Mouse (Mus musculus): ENCODE measurements at regions not wholly inside any gene's neighbourhood (a gene's known extent, or its start where the extent isn't known, plus 50 kb on each side); places are given as distances from the start of the nearest gene placed in this dataset.

DNA sequence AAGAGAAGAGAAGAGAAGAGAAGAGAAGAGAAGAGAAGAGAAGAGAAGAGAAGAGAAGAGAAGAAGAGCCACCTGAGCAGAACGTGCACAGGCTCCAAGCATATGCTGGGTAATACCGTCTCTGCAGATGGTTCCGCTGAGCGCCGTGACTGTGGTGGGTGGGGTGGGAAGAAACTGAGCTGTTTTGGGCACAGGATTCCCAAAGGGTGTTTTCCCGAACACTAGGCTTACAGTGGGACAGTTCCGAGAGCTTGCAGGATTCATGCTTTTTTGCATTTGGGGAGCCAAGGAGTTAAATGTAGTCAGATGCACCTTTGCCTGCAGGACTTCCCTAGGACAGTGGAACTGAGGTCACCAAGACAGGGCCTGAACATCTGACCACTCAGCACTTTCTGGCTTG, 142.3 kb upstream of the Lrfn2 start:
- no peak for DNase-seq (ENCODE audit: low spot score)

DNA sequence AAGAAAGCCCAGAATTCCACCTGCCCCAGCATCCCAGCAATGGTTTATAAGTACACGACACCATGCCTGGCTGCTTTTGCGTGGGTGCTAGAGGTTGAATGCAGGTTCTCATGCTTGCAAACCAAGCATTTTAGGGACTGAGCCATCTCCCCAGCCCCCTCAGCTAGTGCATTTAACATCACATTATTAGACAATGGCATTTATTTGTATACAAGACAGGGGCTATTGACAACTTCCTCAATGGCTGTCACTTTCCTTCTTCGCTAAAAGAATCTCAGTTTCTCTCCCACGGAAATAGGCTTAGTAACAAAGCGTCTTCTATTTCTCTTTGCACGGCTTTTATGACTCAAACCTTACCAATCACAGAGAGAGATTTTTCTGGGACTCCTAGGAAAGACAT, 141.7 kb upstream of the Lrfn2 start:
- no peak for DNase-seq (ENCODE audit: low spot score)

DNA sequence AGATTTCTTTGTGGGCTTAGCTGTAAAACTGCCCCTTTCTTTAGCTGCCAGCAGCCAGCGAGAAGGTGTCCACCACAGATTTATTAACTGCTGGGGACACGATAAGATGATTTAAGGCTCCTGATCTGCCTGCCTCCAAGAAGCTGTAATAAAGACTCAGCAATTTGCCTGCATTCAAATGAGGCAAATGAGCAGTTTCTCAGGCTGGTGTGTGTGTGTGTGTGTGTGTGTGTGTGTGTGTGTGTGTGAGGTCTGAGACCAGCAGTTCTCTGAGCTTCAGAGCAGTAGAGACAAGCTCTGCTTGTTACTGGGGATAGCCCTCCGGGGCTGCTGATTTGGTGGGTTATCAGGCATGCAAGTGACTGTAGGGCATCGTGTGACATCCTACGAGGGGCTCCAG, 139.2 kb upstream of the Lrfn2 start:
- no peak for DNase-seq (ENCODE audit: low spot score)

DNA sequence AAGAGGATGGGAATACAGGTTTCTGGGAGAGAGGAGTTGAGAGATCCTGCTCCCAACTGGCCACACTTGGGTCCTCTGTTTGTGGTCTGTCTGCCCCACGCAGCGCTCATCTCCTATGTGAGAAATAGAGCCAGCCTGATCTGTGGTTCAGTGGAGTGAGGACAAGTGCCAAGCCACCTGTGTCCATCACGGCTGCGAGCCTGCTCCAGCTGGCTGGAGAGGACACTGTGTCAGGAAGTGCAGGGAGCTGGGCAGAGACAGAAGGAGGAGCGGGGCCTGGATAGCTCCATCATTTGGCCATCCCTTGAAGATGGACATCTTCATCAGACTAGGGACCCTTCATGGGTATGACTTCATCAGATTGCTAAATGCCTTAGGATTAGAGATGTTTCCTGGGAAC, 136.4 kb upstream of the Lrfn2 start:
- no peak for DNase-seq (ENCODE audit: low spot score)

DNA sequence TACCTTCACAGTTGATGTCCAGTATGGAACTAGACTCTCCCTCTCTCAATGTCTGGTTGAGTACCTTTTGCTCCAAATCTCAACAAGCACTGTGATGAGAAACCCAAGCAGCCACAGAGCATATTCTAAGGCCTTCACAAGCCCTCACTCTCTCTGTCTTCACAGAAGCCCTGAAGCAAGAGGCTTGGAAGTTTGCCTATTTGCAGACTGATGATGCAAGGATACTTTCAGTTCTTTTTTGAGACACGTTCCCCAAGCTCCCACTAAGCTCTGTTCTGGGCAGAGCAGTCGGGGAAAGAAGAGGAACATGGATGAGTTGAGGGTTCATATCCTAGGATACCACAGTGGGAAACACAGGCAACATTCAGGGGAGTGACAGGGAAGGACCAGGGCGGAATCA, 134.0 kb upstream of the Lrfn2 start:
- DNase-seq (ENCODE audit: low spot score), result no peak

DNA sequence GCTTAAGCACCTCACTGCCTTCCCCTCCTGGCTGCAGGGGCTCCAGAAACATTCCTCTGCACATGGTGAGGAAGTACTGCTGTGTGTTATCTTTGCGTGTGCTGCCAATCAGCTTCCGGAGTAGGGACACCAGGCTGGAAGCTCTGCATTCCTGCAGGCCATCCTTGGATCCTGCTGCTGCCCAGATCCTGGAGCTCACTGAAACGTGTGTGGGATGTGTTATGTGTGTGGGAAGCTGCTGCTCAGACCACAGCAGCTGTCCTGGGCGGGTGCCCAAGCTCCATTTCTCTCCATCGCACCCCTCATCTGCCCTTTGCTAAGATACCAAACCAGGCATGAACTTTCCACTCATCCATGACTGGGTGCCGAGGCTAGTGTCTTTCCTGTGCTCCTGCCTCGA, 129.5 kb upstream of the Lrfn2 start:
- no peak for DNase-seq (ENCODE audit: low spot score)

DNA sequence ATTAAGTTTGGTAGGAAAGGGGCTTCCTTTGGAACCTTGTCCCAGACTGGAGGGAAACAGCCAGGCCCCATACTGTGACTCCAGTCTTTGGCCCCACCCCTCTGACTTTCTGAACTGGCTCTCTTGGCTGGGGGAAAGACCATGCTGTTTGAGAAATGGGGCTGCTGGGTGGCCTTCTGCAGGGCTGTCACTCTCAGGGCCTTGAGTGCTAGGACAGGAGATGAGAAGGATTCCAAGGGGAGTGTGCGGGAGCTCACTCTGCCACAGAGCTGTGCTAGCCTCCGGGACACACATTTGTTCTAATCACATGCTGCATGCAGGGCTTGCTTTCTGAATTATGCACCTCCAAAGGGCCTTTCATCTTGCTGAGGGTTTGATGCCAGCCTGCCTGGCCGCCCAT, 124.3 kb upstream of the Lrfn2 start:
- DNase-seq (ENCODE audit: low spot score), result no peak

DNA sequence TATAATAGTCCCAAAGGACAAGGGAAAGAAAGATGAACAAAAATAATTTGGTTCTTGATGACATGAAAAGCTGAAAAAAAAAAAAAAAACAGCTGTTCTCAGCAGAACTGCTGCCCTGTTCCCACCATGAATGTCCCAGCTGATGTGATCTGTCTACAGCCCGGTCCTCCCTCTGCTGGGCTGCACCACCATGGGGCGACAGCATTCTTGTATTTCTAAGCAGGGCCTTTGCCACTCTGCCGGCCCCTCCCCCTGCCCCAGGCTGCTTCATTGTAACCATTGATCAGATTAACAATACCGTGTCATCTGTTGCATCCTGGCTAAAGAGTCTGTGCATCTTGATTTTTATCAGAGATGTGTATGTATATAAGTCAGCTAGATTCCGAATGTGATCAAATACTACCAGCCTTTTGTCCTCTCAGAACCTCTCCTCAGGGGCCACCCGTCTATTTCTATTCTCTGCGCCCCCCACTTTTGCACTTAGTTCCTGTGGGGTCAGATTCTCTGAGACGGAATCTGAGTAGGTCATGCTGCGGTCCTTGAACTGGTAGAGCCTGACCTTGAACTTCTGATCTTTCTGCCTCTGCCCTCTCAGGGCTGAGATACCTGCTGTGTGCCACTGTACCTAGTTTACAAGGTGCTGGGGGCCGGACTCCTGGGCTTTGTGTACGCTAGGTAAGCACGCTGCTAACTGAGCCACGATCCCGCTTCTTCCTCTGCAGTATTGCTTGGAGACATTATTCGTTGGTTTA, 117.2 kb upstream of the Lrfn2 start:
- DNase-seq (ENCODE audit: low spot score), result no peak

DNA sequence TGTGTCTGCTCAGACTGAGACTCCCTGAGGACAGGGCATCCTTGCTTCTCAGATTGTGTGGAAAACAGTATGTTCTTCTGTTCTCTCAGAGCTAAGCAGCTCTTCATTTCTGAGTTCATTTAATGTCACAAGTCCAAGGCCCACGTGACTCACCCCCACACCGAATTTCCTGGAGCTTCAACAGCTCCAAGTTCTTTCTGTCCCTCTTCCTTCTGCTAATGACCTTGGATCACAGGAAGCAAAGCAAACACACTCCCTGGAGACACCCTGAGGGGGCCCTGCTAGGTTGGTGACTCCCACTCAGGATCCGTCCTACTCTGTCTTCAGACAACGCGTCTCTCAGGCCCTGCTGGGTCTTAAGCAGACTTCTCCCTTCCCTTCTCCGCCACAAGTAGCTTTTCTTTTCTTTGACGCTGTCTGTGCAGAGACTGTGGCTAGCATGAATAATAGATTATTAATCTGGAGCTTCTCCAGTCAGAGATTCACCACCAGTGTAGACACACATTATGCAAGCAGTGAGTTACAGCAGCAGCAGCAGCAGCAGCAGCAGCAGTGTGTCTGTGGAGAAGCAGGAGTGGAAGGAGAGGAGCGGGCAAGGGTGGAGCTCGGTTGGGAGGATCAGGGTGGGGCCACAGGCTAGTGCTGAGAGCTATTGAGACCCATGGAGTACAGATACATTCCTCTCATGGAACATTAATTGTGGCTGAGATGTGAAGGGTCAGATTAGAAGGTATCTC, 115.4 kb upstream of the Lrfn2 start:
- no peak for DNase-seq (ENCODE audit: low spot score)

DNA sequence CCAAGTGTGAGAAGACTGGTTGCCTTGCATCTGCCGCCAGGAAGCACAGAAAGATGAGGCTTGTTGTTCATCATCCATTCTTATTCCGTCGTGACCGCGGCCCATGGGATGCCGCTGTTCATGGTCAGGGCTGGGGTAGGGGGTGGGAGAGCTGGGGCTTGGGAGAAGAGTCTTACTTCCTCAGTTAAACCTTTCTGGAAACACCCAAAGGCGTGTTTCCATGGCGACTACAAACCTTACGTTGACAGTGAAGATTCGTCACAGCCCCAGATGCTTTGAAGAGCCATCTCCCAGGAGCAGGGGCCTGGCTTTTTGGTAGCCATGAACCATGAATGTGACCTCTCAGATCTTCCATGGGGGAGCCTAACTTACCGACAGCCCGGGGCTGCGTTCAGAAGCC, 114.6 kb upstream of the Lrfn2 start:
- DNase-seq (ENCODE audit: low spot score), result no peak

DNA sequence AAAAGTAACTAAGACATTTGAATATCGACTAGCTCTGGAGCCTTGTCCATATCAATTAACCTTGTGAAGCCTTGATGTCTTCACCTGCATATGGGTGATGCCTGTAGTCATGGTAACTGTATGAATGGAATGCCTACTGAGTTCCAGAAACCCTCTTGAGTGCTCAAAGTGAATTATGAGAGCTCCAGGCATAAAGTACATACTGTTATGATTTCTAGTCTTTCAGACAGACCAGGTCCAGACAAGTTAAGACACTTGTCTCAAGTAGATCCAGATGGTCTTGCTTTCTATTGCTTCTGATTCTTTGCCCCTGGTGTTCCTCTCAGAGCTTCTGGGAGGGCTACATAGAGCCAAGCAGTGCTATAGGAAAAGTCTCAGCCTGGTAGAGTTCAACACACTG, 112.5 kb upstream of the Lrfn2 start:
- no peak for DNase-seq (ENCODE audit: low spot score)

DNA sequence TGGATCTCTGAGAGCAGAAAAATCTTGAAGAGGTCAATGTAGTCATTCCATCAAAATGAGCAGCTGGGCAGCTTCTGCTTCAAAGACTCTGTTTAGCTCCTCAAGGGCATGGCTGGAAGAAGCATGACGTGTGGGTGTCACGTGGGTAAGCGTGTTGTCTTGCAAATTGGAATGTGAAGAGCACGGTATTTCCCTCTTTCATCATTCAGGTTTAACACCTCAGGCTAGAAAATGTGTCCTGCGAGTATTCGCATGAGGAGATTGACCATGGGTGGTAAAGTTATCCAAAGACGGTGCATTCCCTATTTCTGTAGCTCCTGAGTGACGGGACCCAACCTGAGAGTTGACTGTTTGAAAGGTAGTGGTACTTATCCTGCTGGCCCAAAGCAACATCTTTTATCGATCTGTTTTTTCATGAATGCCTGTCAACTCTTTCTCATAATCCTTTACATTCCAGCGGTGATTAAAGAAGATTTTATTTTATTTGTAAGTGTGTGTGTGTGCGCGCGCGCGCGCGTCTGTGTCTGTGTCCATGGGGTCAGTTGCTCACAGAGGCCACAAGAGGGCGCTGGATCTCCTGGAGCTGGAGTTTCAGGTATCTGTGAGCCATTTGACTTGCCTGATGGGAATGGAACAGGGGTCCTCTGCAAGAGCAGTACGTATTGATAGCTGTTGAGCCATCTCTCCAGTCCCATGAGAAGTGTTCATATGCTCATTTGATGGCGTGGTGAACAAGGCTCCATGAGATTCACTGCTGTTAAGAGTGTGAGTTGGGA, 109.9 kb upstream of the Lrfn2 start:
- DNase-seq (ENCODE audit: low spot score), result no peak

DNA sequence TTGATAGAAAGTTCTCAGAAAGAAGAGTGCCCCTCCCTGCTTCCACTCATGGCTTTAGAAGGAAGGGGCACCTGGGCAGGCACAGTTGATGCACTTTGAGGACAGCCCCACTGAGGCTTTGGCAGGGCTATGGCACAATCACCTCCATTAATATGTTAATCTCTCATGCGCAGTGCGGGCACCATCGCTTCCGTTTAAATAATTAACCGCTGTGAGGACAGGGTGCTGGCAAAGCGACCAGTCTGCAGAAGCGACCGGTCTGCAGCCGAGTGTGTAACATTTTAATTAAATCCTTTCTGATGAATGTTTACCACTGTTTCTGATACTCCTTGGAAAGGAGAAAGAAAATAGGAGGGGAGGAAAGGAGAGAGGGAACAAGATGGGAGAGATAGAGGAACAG, 108.3 kb upstream of the Lrfn2 start:
- DNase-seq (ENCODE audit: low spot score), result no peak

DNA sequence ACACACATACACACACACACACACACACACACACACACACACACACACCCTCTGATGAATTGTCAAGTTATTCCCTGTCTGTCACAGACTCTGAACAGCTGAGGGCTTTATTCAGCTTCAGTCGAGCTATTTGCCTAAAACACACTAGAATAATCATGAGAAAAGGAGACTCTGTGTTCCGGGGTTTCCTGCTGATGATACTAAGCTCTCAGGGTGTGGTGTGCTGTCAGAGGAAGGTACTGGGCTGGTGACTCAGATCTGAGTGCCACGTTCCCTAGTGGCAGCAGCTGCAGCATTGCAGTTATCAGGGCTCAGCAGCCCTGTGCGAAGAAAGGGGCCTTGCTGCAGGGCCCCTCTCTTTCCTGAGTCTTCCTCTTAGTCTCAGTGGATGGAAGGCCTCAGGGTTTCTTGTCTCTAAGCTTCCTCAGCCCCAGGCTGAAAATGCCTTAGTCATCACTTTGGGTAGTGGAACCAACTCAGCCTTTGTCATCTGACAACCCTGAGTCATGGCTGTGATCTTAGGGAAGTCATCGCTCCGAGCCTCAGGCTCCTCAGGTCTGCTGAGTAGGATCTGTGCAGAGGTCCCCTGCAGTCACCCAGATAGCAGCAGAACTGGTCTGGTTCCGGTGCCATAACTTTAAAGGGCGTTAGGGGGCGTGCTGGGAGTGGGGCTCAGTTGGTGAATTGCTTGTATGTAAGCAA, 106.8 kb upstream of the Lrfn2 start:
- DNase-seq (ENCODE audit: low spot score), result no peak

DNA sequence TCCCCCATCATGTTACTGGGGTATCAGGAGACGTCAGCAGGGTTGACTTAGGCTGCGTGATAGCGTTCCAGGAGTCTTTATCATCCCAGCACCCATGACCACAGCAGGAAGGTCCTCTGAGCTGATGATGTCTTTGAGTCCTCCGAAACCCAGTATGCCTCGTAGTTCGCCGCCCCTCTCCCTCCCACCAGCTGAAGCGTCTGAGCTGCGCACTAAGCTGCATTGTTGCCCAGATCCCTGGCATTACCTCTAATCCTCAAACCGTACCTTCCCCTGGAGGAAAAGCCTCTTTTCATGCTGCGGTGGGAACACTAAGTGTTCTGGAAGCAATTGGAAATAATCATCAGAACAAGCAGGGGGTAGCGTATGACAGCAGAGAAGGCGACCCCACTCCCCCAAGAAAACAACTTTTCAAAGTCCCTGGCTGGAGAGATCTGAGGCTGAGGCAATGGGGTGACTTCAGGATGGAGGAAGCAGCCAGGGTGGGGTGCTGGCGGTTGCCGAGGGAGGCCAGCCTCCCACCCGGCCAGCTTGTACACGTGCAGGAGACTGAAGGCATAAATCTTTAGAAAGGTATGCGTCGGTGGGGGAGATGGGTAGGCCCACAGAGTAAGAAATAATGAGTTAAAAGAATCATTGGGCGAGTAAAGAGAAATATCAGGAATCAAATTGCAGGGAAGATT, 93.7 kb upstream of the Lrfn2 start:
- DNase-seq (ENCODE audit: low spot score), result no peak

DNA sequence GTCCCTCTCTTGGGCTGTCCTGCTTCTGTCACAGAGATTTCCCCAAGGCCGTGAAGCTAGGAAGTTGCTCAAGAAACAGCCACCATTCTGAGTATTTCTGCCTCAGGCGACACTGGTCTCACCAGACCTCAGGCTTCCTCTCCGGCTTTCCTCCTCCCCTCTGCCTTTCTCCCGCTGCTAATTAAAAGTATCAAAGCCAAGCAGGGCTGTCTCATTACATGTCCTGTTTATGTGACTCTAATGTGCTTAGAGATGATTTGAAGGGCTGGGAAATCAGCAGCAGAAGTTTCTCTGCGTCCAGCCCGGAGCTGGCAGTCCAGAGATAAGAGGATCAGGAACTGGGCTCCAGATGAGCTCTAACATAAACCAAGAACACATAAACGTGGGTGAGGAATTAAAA, 84.3 kb upstream of the Lrfn2 start:
- DNase-seq (ENCODE audit: low spot score), result no peak

DNA sequence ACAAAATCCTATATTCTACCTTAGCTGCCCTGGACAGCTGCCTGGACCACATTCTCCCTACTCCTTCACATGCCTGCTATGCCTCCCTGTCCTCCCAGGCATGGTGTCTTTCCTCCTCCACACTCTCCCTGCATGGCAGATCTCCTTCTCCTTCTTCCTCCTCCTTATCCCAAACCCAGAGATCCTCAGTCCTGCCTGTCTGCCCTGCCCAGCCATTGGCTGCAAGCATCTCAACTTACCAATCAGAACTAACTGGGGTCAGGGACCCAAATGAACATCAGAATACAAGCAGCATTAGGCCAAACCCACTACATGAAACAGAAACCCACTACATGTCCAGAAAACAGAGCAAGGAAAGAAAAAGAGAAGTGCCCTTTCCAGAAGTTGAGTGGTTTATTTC, 81.3 kb upstream of the Lrfn2 start:
- no peak for DNase-seq (ENCODE audit: low spot score)

DNA sequence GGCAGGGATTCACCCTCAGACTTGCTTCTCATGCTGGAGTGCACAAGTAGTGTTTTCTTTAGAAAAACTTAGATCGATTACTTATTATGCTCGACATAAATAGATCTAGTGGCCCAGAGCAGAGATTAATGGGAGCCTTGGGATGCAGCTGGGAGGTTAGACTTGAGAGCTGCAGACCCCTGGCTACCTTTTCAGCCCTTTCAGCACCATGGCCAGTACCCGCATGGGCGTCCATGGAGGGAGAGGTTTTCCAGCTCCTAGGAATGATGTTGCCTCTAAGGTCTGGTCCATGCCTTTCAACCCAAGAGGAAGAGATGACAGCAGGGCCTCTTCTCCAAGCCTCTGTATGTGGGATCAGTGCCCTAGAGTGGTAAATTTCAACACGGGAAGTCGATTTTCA, 73.3 kb upstream of the Lrfn2 start:
- no peak for DNase-seq (ENCODE audit: low spot score)

DNA sequence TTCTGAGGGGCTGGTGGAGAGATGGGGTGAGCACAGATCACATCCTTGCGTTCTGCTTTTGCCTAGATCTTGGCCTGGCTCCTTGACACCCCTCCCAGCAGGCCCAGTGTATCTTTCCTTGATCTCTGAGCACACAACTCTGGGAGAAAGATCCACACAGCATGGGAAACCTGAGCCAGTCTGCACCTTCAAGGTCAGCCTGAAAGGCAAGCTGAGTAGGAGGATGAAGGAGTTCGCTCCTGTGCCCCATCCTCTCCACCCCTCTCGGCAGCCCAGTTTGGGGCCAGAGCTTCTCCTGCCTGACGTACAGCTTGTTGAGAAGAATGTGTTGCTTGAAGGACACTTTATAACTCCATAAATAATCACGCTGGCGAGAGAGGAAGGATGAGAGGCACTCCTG, 61.7 kb upstream of the Lrfn2 start:
- DNase-seq (ENCODE audit: low spot score), result no peak

DNA sequence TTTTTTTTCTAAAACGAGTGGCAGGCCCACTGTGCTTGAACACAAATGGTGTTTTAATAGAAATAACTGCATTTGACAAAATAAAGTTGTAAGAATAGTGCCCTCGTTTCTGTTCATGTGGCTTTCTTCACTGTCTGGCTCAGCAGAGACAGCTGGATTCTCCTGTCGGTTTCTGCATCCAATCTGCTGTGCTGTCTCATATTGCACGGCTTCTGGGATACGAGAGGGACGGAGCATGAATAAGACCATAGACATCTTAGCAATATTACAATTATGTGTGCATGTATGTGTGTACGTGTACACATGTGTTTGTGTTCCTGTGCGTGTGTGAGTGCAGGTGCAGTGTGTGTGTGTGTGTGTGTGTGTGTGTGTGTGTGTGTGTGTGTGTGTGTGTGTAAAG, 54.7 kb upstream of the Lrfn2 start:
- DNase-seq (ENCODE audit: low spot score), result no peak

DNA sequence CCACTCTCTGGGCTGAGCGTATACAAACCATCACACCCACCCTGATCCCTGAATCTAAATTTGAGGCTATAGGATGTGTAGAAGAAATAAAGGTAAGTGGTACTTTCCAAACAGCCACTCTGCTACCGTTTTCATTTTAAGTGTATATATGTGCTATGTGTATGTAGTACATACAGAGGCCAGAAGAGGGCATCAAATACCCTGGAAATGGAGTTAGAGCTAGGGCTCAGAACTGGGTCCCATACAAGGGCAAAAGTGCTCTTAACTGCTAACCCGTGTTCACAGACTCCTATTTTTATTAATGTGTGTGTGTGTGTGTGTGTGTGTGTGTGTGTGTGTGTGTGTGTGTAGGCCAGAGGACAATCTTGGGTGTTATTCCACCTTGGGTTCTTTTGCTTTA, 51.6 kb upstream of the Lrfn2 start:
- no peak for DNase-seq (ENCODE audit: low spot score)

DNA sequence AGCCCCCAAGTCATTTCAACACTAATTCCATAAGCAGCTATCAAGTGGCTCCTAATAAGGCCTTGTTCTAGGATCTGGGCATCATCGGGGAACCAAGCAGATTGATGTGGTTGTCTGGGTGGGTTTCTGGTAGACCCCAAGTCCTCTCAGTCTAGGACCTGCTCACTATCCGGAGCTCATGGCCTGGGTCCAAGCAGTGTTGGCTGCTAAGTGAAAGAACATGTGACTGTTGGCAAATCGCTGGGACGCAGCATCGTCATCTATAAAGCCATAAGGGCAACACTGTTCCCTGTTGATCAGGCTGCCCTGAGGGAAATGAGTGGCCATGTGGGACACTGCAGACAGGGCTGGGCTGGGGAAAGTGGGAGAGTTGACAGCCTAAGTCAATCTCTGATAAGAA, 50.2 kb upstream of the Lrfn2 start:
- no peak for DNase-seq (ENCODE audit: low spot score)
